Mouse (Mus musculus): Measurements from ENCODE around the gene Faah. TPM values are rescaled to one million over a fixed set of nuclear protein-coding genes. Genes with fewer than 3 reads are reported as not detected.

The Faah gene
- polyA plus RNA-seq, 1 experiment = not detected

DNA sequence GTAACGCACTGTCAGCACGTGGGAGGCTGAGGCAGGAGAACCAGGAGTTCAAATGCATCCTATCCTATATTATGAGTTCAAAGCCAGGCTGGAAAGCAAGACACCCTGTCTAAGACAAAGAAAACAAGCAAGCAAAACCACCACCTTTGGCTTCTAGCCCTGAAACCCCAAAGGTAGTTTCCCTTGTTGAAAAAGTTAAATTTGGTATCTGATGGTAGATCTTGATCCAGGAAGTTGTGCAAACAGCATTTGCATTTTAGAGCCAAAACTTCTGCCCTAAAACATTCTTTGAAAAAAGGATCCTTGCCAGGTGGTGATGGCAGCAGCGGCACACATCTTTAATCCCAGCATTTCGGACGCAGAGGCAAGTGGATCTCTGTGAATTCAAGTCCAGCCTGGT lies 2.2 kb downstream of the Faah start:
- Histone ChIP-seq H3K27ac (ENCODE audit: insufficient read depth, low read depth, low read length) (no peak overlapping the region), H3K4me3 (ENCODE audit: insufficient read depth, low read length) (no peak overlapping the region), H3K4me1 (ENCODE audit: control insufficient read depth, insufficient read depth, low read length) (no peaks in the 10 kb centered on the region)
- TF ChIP-seq CTCF (IDR thresholded peaks at IDR 0.05; ENCODE audit: low read depth, low read length) (no peak), POLR2A (IDR thresholded peaks at IDR 0.05; ENCODE audit: borderline replicate concordance, low read depth, low read length) (no peak)

DNA sequence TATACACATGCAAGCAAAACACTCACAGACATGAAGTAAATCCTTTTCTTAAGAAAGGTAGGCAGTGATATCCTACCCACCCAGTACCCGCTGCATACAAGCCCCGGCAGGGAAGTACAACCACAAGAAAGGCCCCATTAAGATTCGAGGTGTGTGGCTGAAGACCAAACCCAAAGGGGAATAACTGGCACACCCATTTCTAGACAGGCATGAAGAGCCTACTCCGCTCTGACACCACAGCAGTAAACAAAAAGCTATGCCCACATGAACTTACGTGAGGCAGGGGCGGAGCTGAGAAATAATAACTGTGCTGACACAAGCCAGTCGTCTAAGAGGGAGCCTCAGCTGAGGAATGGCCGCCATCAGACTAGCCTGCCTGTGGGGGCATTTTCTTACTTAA lies 7.5 kb downstream of the Faah start:
- H3K4me1 ChIP-seq (ENCODE audit: control insufficient read depth, insufficient read depth, low read length) = peaks cover 3% of the 10 kb centered on the region; the same call in 1 of the 2 replicates
- H3K4me3 ChIP-seq (ENCODE audit: insufficient read depth, low read length) = no peak overlapping the region
- H3K27ac ChIP-seq (ENCODE audit: insufficient read depth, low read depth, low read length) = no peak overlapping the region
- no peak for TF ChIP-seq POLR2A (IDR thresholded peaks at IDR 0.05; ENCODE audit: borderline replicate concordance, low read depth, low read length)
- no peak for TF ChIP-seq CTCF (IDR thresholded peaks at IDR 0.05; ENCODE audit: low read depth, low read length)

DNA sequence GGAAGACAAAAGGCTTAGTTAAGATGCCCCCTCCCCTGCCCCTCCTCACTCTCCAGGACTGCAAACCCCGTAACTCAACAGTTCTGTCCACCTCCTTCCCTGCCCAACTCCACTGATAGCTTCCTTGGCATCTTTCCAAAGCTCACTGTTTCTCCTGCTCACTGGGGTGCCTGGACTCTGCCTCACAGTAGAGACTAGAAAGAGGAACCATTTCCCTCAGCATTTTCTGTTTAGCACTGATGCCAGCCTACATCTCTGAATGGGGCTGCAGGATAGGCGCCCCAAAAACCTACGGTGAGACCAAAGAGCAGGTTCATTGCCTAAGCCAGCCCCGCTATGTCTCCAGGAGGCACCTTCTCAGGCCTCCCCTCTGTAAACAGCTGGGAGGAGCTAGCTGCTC lies 16.5 kb downstream of the Faah start:
- Histone ChIP-seq H3K4me1 (ENCODE audit: control insufficient read depth, insufficient read depth, low read length) (peaks cover 3% of the 10 kb centered on the region; the same call in 1 of the 2 replicates), H3K27ac (ENCODE audit: insufficient read depth, low read depth, low read length) (no peak overlapping the region), H3K4me3 (ENCODE audit: insufficient read depth, low read length) (no peak overlapping the region)
- no peak for TF ChIP-seq POLR2A (IDR thresholded peaks at IDR 0.05; ENCODE audit: borderline replicate concordance, low read depth, low read length)
- no peak for TF ChIP-seq CTCF (IDR thresholded peaks at IDR 0.05; ENCODE audit: low read depth, low read length)

DNA sequence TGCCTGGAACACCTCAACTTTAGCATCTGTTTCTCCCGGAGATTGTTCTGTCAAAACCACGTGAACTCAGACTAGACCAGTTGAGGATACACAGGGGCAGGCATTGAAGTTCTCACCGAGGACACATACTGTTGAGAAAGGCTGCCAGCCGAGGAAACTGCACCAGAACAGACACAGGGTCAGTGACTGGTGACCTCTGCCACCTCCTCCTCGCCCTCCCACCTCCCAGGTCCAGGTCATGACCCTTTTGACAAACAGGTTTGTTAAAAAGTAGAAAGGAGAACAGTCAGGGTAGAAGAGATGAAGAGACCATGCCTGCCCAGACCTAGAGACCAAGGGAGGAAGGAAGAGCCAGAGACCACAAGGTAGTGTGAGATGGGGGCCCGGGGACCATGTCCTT lies 17.1 kb downstream of the Faah start:
- Histone ChIP-seq H3K4me3 (ENCODE audit: insufficient read depth, low read length) (no peak overlapping the region), H3K4me1 (ENCODE audit: control insufficient read depth, insufficient read depth, low read length) (peaks cover 3% of the 10 kb centered on the region; the same call in 1 of the 2 replicates), H3K27ac (ENCODE audit: insufficient read depth, low read depth, low read length) (no peak overlapping the region)
- TF ChIP-seq POLR2A (IDR thresholded peaks at IDR 0.05; ENCODE audit: borderline replicate concordance, low read depth, low read length) (no peak), CTCF (IDR thresholded peaks at IDR 0.05; ENCODE audit: low read depth, low read length) (no peak)

DNA sequence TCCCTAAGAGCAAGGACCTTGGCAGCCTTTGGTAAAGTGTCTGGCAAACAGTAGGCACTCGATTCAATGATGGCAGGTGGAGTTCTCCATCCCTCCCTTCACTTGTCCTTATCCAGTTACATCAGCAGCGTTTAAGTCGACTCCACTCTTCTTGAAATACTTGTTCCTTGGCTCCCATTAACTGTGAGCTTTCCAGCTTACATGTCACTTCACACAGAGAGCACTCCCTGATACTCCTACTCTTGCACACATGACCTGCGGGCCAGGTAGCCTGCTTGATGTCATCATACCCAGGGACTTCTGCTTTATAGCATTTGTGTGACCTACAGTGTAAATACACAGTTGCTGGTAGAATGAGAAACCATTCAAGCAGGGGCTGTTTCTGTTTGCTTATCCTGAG lies 21.0 kb downstream of the Faah start:
- H3K27ac ChIP-seq (ENCODE audit: insufficient read depth, low read depth, low read length) = no peak overlapping the region
- H3K4me3 ChIP-seq (ENCODE audit: insufficient read depth, low read length) = no peak overlapping the region
- H3K4me1 ChIP-seq (ENCODE audit: control insufficient read depth, insufficient read depth, low read length) = no peaks in the 10 kb centered on the region
- TF ChIP-seq CTCF (IDR thresholded peaks at IDR 0.05; ENCODE audit: low read depth, low read length) (no peak), POLR2A (IDR thresholded peaks at IDR 0.05; ENCODE audit: borderline replicate concordance, low read depth, low read length) (no peak)

DNA sequence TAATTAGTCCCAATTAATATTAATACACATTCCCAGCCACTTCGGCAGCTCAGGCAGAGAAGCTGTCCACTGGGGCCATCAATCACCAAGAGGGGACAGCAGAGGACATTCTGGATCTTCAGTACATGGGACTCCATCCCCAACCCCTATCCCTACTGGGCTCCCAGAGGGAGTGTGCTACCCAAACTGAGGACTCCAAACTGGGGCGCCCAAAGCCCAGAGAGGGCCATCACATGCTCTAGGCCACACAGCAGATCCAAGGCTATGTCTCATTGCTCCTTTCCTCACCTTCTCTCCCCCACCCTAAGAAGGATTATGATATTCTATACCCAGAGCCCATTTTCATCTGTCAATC lies 22.4 kb downstream of the Faah start:
- Histone ChIP-seq H3K4me1 (ENCODE audit: control insufficient read depth, insufficient read depth, low read length) (no peaks in the 10 kb centered on the region), H3K4me3 (ENCODE audit: insufficient read depth, low read length) (no peak overlapping the region), H3K27ac (ENCODE audit: insufficient read depth, low read depth, low read length) (no peak overlapping the region)
- TF ChIP-seq CTCF (IDR thresholded peaks at IDR 0.05; ENCODE audit: low read depth, low read length) (no peak), POLR2A (IDR thresholded peaks at IDR 0.05; ENCODE audit: borderline replicate concordance, low read depth, low read length) (no peak)

DNA sequence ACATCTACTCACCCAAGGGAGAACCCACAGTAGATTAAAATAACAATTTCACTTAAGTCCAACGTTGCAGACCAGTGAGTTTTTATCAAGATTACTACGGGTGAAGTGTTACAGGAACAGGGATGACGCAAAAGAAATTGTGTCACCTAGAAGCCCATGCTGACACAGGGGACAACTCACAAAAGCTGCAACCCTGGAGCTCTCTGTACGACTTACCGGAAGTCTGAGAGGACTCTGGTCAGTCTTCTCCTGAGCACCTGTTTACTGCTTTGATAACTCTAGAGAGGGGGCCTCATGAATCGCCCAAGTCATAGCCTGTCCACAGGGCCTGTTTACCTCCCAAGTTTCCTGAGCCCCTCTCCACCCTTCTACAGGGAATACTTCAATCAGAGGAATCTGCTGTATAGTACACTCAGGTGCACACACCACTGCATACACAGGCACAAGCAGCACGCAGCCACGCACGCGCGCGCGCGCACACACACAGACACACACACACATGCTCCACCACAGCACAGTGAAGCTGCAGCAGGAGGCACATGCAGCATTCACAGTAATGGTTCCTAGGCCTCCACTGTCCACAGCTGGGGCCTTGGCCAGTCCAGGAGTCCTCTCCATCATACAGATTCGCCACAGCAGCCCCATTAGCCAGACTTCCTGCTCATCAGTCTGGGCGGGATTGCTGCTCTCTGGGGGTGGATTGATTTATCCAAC lies 22.9 kb downstream of the Faah start:
- TF ChIP-seq POLR2A (IDR thresholded peaks at IDR 0.05; ENCODE audit: borderline replicate concordance, low read depth, low read length) (no peak), CTCF (IDR thresholded peaks at IDR 0.05; ENCODE audit: low read depth, low read length) (no peak)
- H3K4me1 ChIP-seq (ENCODE audit: control insufficient read depth, insufficient read depth, low read length) = no peaks in the 10 kb centered on the region
- no peak overlapping the region for H3K4me3 ChIP-seq (ENCODE audit: insufficient read depth, low read length)
- H3K27ac ChIP-seq (ENCODE audit: insufficient read depth, low read depth, low read length) = no peak overlapping the region

DNA sequence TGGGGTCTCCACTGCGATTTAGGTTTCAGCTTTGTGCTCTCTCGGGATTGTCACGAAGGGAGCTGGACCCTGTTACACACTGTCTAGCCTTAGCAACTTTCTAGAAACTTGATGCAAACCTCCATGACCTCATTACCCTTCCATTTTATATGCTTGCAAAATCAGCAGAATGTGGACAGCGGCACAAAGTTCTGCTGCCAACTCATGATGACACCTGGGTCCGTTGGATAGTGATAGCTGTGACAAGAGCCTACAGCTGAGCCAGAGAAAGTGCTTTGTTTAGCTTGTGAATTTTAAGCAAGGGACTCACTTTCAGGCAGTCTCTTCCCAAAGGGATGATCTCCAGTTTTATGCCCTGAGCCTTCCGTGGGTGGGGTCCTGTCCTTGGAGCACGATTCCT lies 28.3 kb downstream of the Faah start:
- H3K4me1 ChIP-seq (ENCODE audit: control insufficient read depth, insufficient read depth, low read length) = no peaks in the 10 kb centered on the region
- H3K27ac ChIP-seq (ENCODE audit: insufficient read depth, low read depth, low read length) = no peak overlapping the region
- TF ChIP-seq CTCF (IDR thresholded peaks at IDR 0.05; ENCODE audit: low read depth, low read length) (no peak), POLR2A (IDR thresholded peaks at IDR 0.05; ENCODE audit: borderline replicate concordance, low read depth, low read length) (no peak)
- no peak overlapping the region for H3K4me3 ChIP-seq (ENCODE audit: insufficient read depth, low read length)

DNA sequence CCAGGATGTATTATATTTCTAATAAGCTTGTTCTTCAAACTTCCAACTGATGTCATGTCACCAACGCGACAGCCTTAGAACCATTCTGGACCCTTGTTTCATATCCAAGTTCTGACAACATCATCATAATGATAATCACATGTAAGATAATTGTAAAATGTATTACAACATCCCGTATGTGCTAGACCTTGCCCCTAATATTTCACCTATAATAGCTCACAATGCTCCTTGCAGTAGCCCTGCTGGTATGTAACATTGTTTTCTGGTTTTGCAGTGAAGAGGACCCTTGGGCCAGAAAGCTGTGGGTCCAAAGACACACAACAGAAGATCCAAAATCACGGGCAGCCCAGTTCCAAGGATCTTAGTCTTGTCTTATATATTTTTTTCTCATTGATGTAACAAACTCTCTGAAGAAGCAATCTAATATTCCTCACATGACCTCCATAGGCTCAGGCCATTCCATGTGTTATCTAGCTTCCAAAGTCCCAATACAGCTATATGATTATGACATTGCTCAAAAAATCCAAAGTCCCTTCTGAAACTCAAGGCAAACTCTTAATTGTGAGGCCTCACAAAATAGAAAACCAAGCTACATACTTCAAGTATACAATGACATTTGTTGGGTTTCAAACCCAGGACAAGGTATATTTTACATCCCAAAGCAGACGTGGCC lies 29.7 kb downstream of the Faah start:
- TF ChIP-seq POLR2A (IDR thresholded peaks at IDR 0.05; ENCODE audit: borderline replicate concordance, low read depth, low read length) (no peak), CTCF (IDR thresholded peaks at IDR 0.05; ENCODE audit: low read depth, low read length) (no peak)
- Histone ChIP-seq H3K27ac (ENCODE audit: insufficient read depth, low read depth, low read length) (no peak overlapping the region), H3K4me1 (ENCODE audit: control insufficient read depth, insufficient read depth, low read length) (no peaks in the 10 kb centered on the region), H3K4me3 (ENCODE audit: insufficient read depth, low read length) (no peak overlapping the region)

DNA sequence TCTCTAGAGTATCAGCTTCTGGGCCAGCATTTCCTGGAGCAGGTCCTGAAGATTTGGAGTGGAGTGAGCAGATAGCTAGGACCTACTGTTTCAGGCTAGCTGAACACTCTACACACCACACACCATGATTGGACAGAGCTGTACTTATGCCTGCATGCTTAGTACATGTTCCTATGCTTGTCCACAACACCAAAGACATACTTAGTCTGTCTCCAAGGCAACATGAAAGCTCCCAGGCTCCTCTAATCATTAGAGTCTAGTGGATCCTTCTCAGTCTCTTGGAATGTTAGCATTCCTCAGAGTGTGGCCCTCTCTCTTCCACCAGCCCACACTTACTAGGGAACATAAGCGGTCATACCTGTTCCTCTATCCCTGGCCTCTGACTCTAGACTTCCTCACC lies 30.3 kb downstream of the Faah start:
- Histone ChIP-seq H3K27ac (ENCODE audit: insufficient read depth, low read depth, low read length) (no peak overlapping the region), H3K4me3 (ENCODE audit: insufficient read depth, low read length) (no peak overlapping the region), H3K4me1 (ENCODE audit: control insufficient read depth, insufficient read depth, low read length) (no peaks in the 10 kb centered on the region)
- no peak for TF ChIP-seq CTCF (IDR thresholded peaks at IDR 0.05; ENCODE audit: low read depth, low read length)
- TF ChIP-seq POLR2A (IDR thresholded peaks at IDR 0.05; ENCODE audit: borderline replicate concordance, low read depth, low read length) = no peak

Data from bone marrow macrophage, adult 2 months (primary cell).